Mouse (Mus musculus) stomach, embryonic 15.5 days (tissue): ENCODE data around the gene Adcy5. TPM values are rescaled to one million over a fixed set of nuclear protein-coding genes. Genes with fewer than 3 reads are reported as not detected.

Experiments
- polyA plus RNA-seq: library from polyadenylated mRNA; unstranded; fragments of >200 nt; fragmentation: Nextera tagmentation; extraction: Ambion mirVana; gene quantifications from 2 replicates; pipeline ENCODE4 v1.2.1, GENCODE M21; 2015

Adcy5 gene
- polyA plus RNA-seq, 1 experiment from 2014 or later, result 3.0 TPM

Other genes starting within 250 kb of the Adcy5 start
- gene Hacd2, start 132.4 kb upstream of the Adcy5 start, polyA plus RNA-seq, result 97.9 and 122 TPM in 2 replicates
- 43.5 and 53.9 TPM in 2 replicates for gene Sec22a, start 209.0 kb downstream of the Adcy5 start, polyA plus RNA-seq